Mouse (Mus musculus) ES-Bruce4 (cell line): Measurements from ENCODE around the gene Rabl6.

Experiments
- CTCF ChIP-seq: IDR thresholded peaks from one replicate; pipeline ENCODE4 v1.8.1; 2011; ENCODE audit warnings: low read depth, low read length
- EP300 ChIP-seq: IDR thresholded peaks from 2 replicates; pipeline ENCODE4 v1.6.1; 2011; ENCODE audit warnings: low read depth, low read length; ENCODE audit not compliant: insufficient read depth
- POLR2A ChIP-seq: IDR thresholded peaks from one replicate; pipeline ENCODE4 v1.8.1; 2011; ENCODE audit warnings: low read length; ENCODE audit not compliant: insufficient read depth

DNA sequence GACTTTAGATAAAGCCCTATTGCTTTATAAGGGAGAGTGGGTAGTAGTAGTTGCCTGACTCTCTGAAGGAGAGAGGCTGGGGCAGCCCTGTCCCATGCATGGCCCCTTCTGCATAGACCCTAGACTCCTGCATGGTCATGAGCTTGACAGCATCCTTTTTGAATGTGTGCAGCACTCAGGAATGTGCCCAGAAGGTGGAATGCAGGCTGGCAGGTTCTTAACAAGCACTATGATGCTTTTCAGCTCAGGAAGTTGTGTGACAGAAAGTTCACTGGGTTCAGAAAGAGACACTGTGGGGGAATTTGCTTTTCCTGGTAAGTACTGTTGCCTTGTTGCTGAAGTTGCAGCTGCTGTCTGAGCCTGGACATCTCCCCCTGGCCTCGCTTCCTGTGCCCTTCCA lies 46.2 kb upstream of the Rabl6 start:
- TF ChIP-seq EP300, result no peak
- TF ChIP-seq POLR2A, result no peak
- no peak for TF ChIP-seq CTCF
